Mouse (Mus musculus) Muller cell, postnatal 12 days (primary cell): ENCODE data around the gene Ccser2.
A peak's percentile ranks its signal among the peaks of the same experiment; 100 is the strongest.

Source experiments
- DNase-seq: peaks from one replicate; pipeline ENCODE4 v3.0.0-alpha.2; 2015; ENCODE audit errors: inconsistent ontology term

Ccser2 gene

GRCm38 (mm10) chr14:36937941-36938340 is 30.6 kb downstream of the Ccser2 start:
- no peak for DNase-seq

- peak; percentile 23 for DNase-seq
Observed at GRCm38 (mm10) chr14:36937080-36937878, 31.3 kb downstream of the Ccser2 start.

GRCm38 (mm10) chr14:36932638-36933382 is 35.8 kb downstream of the Ccser2 start:
- no peak for DNase-seq

GRCm38 (mm10) chr14:36932038-36932437 is 36.5 kb downstream of the Ccser2 start:
- DNase-seq = no peak

- no peak for DNase-seq
Observed at GRCm38 (mm10) chr14:36923383-36923782, 45.2 kb downstream of the Ccser2 start.

GRCm38 (mm10) chr14:36921346-36922049 is 47.1 kb downstream of the Ccser2 start:
- no peak for DNase-seq

- DNase-seq = no peak
Observed at GRCm38 (mm10) chr14:36919886-36920285, 48.7 kb downstream of the Ccser2 start.

GRCm38 (mm10) chr14:36919146-36919545 is 49.4 kb downstream of the Ccser2 start:
- DNase-seq = peak; percentile 83

- DNase-seq = no peak
Observed at GRCm38 (mm10) chr14:36915203-36915602, 53.4 kb downstream of the Ccser2 start.

GRCm38 (mm10) chr14:36914473-36915005 is 54.0 kb downstream of the Ccser2 start:
- DNase-seq = no peak

- DNase-seq = peak; percentile 27
Observed at GRCm38 (mm10) chr14:36911738-36912137, 56.8 kb downstream of the Ccser2 start.

- DNase-seq = no peak
Observed at GRCm38 (mm10) chr14:36905809-36906522, 62.6 kb downstream of the Ccser2 start.

GRCm38 (mm10) chr14:36904206-36904605 is 64.4 kb downstream of the Ccser2 start:
- DNase-seq = no peak

GRCm38 (mm10) chr14:36900883-36901282 is 67.7 kb downstream of the Ccser2 start:
- DNase-seq = no peak

- DNase-seq = no peak
Observed at GRCm38 (mm10) chr14:36894701-36895100, 73.9 kb downstream of the Ccser2 start.

- DNase-seq = peak; percentile 74
Observed at GRCm38 (mm10) chr14:36892762-36893358, 75.7 kb downstream of the Ccser2 start.

- no peak for DNase-seq
Observed at GRCm38 (mm10) chr14:36890130-36890529, 78.4 kb downstream of the Ccser2 start.

GRCm38 (mm10) chr14:36885680-36886079 is 82.9 kb downstream of the Ccser2 start:
- DNase-seq = peak; percentile 43

- DNase-seq = no peak
Observed at GRCm38 (mm10) chr14:36885117-36885516, 83.5 kb downstream of the Ccser2 start.

GRCm38 (mm10) chr14:36883576-36883975 is 85.0 kb downstream of the Ccser2 start:
- no peak for DNase-seq

GRCm38 (mm10) chr14:36870257-36870656 is 98.3 kb downstream of the Ccser2 start:
- DNase-seq = no peak
